Mouse (Mus musculus): ENCODE data around the gene Tmem30b. TPM values are rescaled to one million over a fixed set of nuclear protein-coding genes. Genes with fewer than 3 reads are reported as not detected.
A peak's percentile ranks its signal among the peaks of the same experiment; 100 is the strongest.
"Not testable (repeated sequence)": the region's sequence is repeated elsewhere in the genome, so short reads cannot be mapped to it uniquely, and the experiment has no call there.

Gene Tmem30b
- polyA plus RNA-seq, 1 experiment from 2014 or later = 0.45 TPM

GRCm38 (mm10) chr12:73583813-73584609 is 37.8 kb upstream of the Tmem30b start:
- peaks cover 67% of the 10 kb centered on the region for H3K27me3 ChIP-seq
- peak overlapping the region; percentile 71 for H3K4me3 ChIP-seq
- peak overlapping the region; percentile 59 for H3K27ac ChIP-seq (replicated peaks)

DNA sequence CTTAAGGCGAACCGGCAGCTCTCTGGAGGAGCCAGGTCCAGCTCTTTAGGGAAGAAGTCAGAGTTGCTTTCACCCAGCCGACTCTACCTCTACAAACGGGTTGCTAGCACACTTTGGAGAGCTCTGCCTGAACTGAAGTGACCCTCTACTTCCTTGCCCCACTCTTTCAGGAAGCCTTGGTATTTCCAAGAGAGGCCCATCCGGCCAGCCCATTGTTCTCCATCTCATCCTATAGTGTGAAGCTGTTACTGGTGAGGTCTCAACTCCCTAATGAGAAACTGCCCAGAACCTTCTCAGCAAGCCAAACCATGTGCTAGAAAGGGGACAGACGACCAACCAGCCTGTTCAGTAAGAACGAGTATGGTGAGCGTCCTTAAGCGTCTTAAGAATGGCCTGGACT is 37.1 kb upstream of the Tmem30b start:
- H3K4me3 ChIP-seq = no peak overlapping the region
- no peak overlapping the region for H3K9ac ChIP-seq
- WGBS = 76% methylated on average over 9 of the region's 9 CpGs
- 0 out of 2 replicates have a peak overlapping the region, but pooled peaks have one; percentile 59 for H3K27ac ChIP-seq (replicated peaks)
- H3K27me3 ChIP-seq = peaks cover 61% of the 10 kb centered on the region
- no peak for ATAC-seq (ENCODE audit: low read depth)
- peaks cover 21% of the 10 kb centered on the region for H3K4me1 ChIP-seq (replicated peaks)
- no peaks in the 10 kb centered on the region for H3K36me3 ChIP-seq
- peak overlapping the region; percentile 80; the same call in 1 of the 2 replicates for H3K4me2 ChIP-seq
- H3K9me3 ChIP-seq = no peaks in the 10 kb centered on the region

More at GRCm38 (mm10) chr12:73583813-73584609, 37.8 kb upstream of the Tmem30b start:
- peak; percentile 58 for ATAC-seq (ENCODE audit: low read depth)
- peaks cover 21% of the 10 kb centered on the region for H3K4me1 ChIP-seq (replicated peaks)
- 5% methylated on average over 33 of the region's 33 CpGs for WGBS
- no peaks in the 10 kb centered on the region for H3K36me3 ChIP-seq
- peak overlapping the region; percentile 83 for H3K9ac ChIP-seq
- H3K9me3 ChIP-seq = no peaks in the 10 kb centered on the region
- H3K4me2 ChIP-seq = peak overlapping the region; percentile 80

- Histone ChIP-seq H3K4me3 (no peak overlapping the region), H3K27ac (replicated peaks) (no peak overlapping the region), H3K4me1 (replicated peaks) (peaks cover 15% of the 10 kb centered on the region), H3K27me3 (peaks cover 40% of the 10 kb centered on the region), H3K9me3 (no peaks in the 10 kb centered on the region), H3K4me2 (no peak overlapping the region), H3K9ac (no peak overlapping the region), H3K36me3 (no peaks in the 10 kb centered on the region)
- 85% methylated on average over 7 of the region's 7 CpGs for WGBS
- ATAC-seq (ENCODE audit: low read depth) = no peak
Observed at GRCm38 (mm10) chr12:73580811-73581210, 34.6 kb upstream of the Tmem30b start.

DNA sequence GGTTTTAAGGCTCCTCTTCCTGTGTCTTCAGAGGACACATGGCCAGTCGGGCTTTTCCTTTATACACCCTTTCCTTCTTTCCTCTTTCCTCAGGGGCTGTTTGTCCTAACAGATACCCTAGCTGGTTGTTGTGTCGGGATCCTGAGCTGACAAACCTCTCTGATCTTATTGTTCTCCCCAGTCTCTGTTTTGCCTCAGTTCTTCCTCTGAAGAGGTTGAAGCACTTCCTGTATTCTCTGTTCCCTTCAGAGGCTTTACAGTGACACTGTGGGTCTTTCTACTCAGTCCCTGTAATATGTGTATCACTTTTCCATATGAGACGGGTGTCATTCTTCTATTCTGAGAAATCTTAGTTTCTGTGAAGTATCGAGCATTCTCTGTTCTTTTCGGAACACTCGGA is 31.9 kb upstream of the Tmem30b start:
- H3K36me3 ChIP-seq = no peaks in the 10 kb centered on the region
- no peak overlapping the region for H3K9ac ChIP-seq
- no peak overlapping the region for H3K4me2 ChIP-seq
- peaks cover 17% of the 10 kb centered on the region for H3K27me3 ChIP-seq
- no peak overlapping the region for H3K4me3 ChIP-seq
- H3K4me1 ChIP-seq (replicated peaks) = no peaks in the 10 kb centered on the region
- H3K27ac ChIP-seq (replicated peaks) = no peak overlapping the region
- no peak for ATAC-seq (ENCODE audit: low read depth)
- WGBS = 76% methylated on average over 6 of the region's 6 CpGs
- no peaks in the 10 kb centered on the region for H3K9me3 ChIP-seq

DNA sequence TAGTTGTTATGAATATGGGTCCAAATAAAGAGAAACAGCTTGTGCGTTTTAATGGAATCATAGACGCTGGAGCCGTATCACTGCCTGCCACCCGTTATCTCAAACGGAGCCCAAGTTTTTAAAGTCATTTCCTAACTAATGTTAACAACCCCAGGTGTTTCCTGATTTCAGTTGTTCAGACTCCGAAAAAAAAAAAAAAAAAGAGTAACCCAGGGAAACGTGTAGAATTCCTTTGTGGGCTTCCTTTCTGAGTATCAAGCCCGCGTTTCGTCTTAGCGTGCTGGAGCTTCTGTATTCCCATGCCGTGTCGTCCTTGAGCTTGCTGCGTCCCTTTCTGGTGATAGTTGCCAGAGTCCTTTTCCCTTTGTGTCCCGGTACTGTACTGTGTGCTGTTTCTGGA is 28.4 kb upstream of the Tmem30b start:
- Histone ChIP-seq H3K27me3 (0 out of 2 replicates have a peak, but pooled peaks cover 2% of the 10 kb centered on the region), H3K9ac (no peak overlapping the region), H3K9me3 (0 out of 2 replicates have a peak, but pooled peaks cover 1% of the 10 kb centered on the region), H3K4me1 (replicated peaks) (no peaks in the 10 kb centered on the region), H3K4me2 (no peak overlapping the region), H3K27ac (replicated peaks) (no peak overlapping the region), H3K36me3 (no peaks in the 10 kb centered on the region), H3K4me3 (no peak overlapping the region)
- WGBS = 75% methylated on average over 15 of the region's 15 CpGs
- no peak for ATAC-seq (ENCODE audit: low read depth)

- Histone ChIP-seq H3K4me3 (peak overlapping the region; percentile 32; the same call in 1 of the 2 replicates), H3K27me3 (peaks cover 18% of the 10 kb centered on the region), H3K9ac (peak overlapping the region; percentile 56; the same call in 1 of the 2 replicates), H3K4me1 (replicated peaks) (no peaks in the 10 kb centered on the region), H3K4me2 (peak overlapping the region; percentile 57), H3K9me3 (0 out of 2 replicates have a peak, but pooled peaks cover 3% of the 10 kb centered on the region), H3K36me3 (no peaks in the 10 kb centered on the region), H3K27ac (replicated peaks) (no peak overlapping the region)
- ATAC-seq (ENCODE audit: low read depth) = no peak
- WGBS = 74% methylated on average over 11 of the region's 11 CpGs
Observed at GRCm38 (mm10) chr12:73565620-73565969, 19.4 kb upstream of the Tmem30b start.

- Histone ChIP-seq H3K4me3 (peak overlapping the region; percentile 32), H3K9me3 (0 out of 2 replicates have a peak, but pooled peaks cover 3% of the 10 kb centered on the region), H3K9ac (peak overlapping the region; percentile 56), H3K27ac (replicated peaks) (no peak overlapping the region), H3K4me1 (replicated peaks) (no peaks in the 10 kb centered on the region), H3K27me3 (peaks cover 18% of the 10 kb centered on the region), H3K4me2 (peak overlapping the region; percentile 57), H3K36me3 (no peaks in the 10 kb centered on the region)
- peak; percentile 50; the same call in 1 of the 2 replicates for ATAC-seq (ENCODE audit: low read depth)
- WGBS = 28% methylated on average over 21 of the region's 21 CpGs
Observed at GRCm38 (mm10) chr12:73564795-73565619, 18.8 kb upstream of the Tmem30b start.

GRCm38 (mm10) chr12:73564176-73564575 is 18.0 kb upstream of the Tmem30b start:
- H3K27me3 ChIP-seq = peaks cover 18% of the 10 kb centered on the region
- no peak for ATAC-seq (ENCODE audit: low read depth)
- 23% methylated on average over 10 of the region's 10 CpGs for WGBS

DNA sequence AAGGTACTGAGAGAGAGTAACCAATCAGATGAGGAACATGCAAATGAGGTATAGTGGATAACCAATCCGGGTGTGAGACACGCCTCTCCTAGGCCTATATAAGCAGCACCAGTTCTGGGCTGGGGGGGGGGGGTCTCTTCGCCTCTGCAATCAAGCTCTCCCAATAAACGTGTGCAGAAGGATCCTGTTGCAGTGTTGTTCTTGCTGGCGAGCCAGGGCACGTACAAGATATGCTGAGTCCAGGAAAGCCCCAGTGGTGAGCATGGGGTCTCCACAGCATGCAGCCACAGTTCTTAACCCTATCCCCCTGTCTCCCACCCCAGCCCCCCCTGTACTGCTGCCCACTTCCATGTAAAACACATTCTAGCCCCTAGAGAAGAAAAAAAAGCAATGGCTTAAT is 16.9 kb upstream of the Tmem30b start:
- peaks cover 18% of the 10 kb centered on the region for H3K27me3 ChIP-seq
- not testable (repeated sequence) for H3K9me3 ChIP-seq; H3K4me3 ChIP-seq; ATAC-seq (ENCODE audit: low read depth); H3K4me1 ChIP-seq (replicated peaks); H3K9ac ChIP-seq; H3K36me3 ChIP-seq; H3K27ac ChIP-seq (replicated peaks); H3K4me2 ChIP-seq
- 88% methylated on average over 6 of the region's 6 CpGs for WGBS

More at GRCm38 (mm10) chr12:73564176-73564575, 18.0 kb upstream of the Tmem30b start:
- Histone ChIP-seq H3K4me2 (no peak overlapping the region), H3K36me3 (no peaks in the 10 kb centered on the region), H3K4me3 (no peak overlapping the region), H3K9ac (no peak overlapping the region), H3K27ac (replicated peaks) (no peak overlapping the region), H3K9me3 (no peaks in the 10 kb centered on the region), H3K4me1 (replicated peaks) (no peaks in the 10 kb centered on the region)

DNA sequence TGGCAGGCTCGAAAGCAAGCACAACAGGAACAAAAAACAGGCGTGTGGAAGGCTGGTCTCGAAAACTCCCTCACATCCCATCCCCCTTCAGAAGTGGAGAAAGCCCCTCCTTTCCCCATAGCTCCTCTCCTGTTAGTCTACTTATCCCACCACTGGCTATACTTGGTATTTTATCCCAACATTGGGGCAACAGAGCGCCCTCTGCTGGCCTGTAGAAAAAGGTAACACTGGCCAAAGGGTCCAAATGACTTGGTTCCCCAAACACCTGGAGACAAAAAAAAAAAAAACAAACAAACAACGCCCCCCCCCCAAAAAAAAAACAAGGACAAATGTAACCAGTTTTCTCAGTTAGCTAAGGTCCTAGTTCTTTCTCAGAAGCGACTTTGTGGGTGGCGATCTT is 13.9 kb upstream of the Tmem30b start:
- Histone ChIP-seq H3K27me3 (no peaks in the 10 kb centered on the region), H3K9ac (no peak overlapping the region), H3K4me2 (no peak overlapping the region), H3K36me3 (no peaks in the 10 kb centered on the region), H3K27ac (replicated peaks) (no peak overlapping the region), H3K9me3 (no peaks in the 10 kb centered on the region), H3K4me3 (no peak overlapping the region), H3K4me1 (replicated peaks) (no peaks in the 10 kb centered on the region)
- no peak for ATAC-seq (ENCODE audit: low read depth)
- WGBS = 48% methylated on average over 7 of the region's 7 CpGs

DNA sequence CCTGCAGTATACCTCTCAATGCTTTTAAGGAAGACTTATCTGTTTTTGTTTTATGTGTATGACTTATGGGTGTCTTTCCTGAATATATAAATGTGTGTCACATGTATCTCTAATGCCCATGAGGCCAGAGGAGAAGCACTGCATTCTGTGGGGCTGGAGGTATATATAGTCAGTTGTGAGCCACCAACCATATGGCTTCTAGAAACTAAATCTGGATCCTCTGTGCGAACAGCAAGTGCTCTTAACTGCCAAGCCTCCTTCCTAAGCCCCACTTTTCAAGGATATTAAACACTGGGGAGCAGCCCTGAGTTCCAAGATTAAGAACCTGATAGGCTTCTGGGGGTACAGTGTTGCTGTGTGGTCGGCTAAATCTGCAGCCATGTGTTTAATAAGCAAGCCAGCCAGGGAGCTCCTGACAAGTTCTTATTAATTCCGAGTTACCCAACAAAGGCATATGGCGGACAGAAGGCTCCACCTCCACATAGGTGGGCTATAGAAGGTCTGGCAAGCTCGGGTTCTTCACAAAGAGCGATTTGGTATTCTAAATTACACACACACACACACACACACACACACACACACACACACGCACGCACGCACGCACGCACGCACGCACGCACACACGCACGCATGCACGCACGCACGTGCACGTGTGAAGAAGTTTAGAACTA is 12.5 kb upstream of the Tmem30b start:
- Histone ChIP-seq H3K4me2 (no peak overlapping the region), H3K27ac (replicated peaks) (no peak overlapping the region), H3K4me3 (no peak overlapping the region), H3K36me3 (no peaks in the 10 kb centered on the region), H3K9ac (no peak overlapping the region), H3K27me3 (no peaks in the 10 kb centered on the region), H3K9me3 (no peaks in the 10 kb centered on the region), H3K4me1 (replicated peaks) (no peaks in the 10 kb centered on the region)
- no peak for ATAC-seq (ENCODE audit: low read depth)
- 89% methylated on average over 20 of the region's 20 CpGs for WGBS

All from neural tube, embryonic 13.5 days (tissue).